Mouse (Mus musculus) CH12.LX (cell line): ENCODE measurements around the gene Tacc2.

Source experiments
- EP300 ChIP-seq: IDR thresholded peaks from 2 replicates; pipeline ENCODE4 v1.6.1; 2011; ENCODE audit warnings: low read length, improper control_type of control experiment
- POLR2A ChIP-seq: IDR thresholded peaks from 2 replicates; pipeline ENCODE4 v1.6.1; 2011; ENCODE audit warnings: low read depth, mild to moderate bottlenecking, improper control_type of control experiment, low read length
- POLR2AphosphoS2 ChIP-seq: IDR thresholded peaks from 2 replicates; pipeline ENCODE4 v1.6.1; 2011; ENCODE audit warnings: low read depth, low read length, improper control_type of control experiment
- SIN3A ChIP-seq: IDR thresholded peaks from 2 replicates; pipeline ENCODE4 v1.6.1; 2012; ENCODE audit warnings: low read length, improper control_type of control experiment, inconsistent platforms
- TCF12 ChIP-seq: IDR thresholded peaks from 2 replicates; pipeline ENCODE4 v1.6.1; 2014; ENCODE audit warnings: low read depth, mild to moderate bottlenecking, inconsistent platforms, low read length, improper control_type of control experiment
- UBTF ChIP-seq: IDR thresholded peaks from 2 replicates; pipeline ENCODE4 v1.6.1; 2012; ENCODE audit warnings: low read depth, mild to moderate bottlenecking, inconsistent platforms, low read length, improper control_type of control experiment, moderate library complexity

DNA sequence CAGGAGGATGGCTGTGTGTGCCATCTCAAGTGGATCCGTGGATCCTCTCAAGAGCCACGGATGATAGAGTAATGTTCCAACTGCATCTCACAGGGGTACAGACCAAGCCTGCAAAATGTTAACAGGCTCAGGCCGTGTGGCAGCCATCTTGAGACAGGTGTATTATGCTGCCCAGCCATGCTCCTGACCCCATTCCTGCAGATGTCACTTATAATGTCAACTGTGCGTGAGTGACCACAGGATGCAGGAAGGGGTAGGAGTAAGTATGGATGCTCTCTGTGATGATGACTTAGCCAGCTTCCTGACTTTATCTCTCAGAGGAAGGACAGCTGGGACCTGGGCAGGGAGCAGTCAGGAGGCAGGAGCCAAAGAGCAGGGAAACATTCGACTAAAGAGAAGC is 86.8 kb downstream of the Tacc2 start:
- no peak for TF ChIP-seq TCF12
- TF ChIP-seq SIN3A, result no peak
- TF ChIP-seq POLR2A, result no peak
- no peak for TF ChIP-seq UBTF
- no peak for TF ChIP-seq POLR2AphosphoS2
- no peak for TF ChIP-seq EP300
